Mouse (Mus musculus) urinary bladder, postnatal 4 days (tissue): ENCODE measurements around the gene Syt8.
A peak's percentile ranks its signal among the peaks of the same experiment; 100 is the strongest.

Source experiments
- DNase-seq, 2 experiments: peaks; one replicate each; pipeline ENCODE4 v3.0.0; 2021 to 2022; ENCODE audit warnings: low spot score in 2 of 2

Syt8 gene

GRCm38 (mm10) chr7:142476271-142476670 is 41.6 kb downstream of the Syt8 start:
- no peak for DNase-seq

GRCm38 (mm10) chr7:142476795-142477452 is 42.3 kb downstream of the Syt8 start:
- no peak for DNase-seq

GRCm38 (mm10) chr7:142478001-142478400 is 43.4 kb downstream of the Syt8 start:
- DNase-seq, result no peak

- DNase-seq, result no peak
Measured at GRCm38 (mm10) chr7:142478574-142478973, 43.9 kb downstream of the Syt8 start.

GRCm38 (mm10) chr7:142479307-142479706 is 44.7 kb downstream of the Syt8 start:
- DNase-seq, result no peak

DNA sequence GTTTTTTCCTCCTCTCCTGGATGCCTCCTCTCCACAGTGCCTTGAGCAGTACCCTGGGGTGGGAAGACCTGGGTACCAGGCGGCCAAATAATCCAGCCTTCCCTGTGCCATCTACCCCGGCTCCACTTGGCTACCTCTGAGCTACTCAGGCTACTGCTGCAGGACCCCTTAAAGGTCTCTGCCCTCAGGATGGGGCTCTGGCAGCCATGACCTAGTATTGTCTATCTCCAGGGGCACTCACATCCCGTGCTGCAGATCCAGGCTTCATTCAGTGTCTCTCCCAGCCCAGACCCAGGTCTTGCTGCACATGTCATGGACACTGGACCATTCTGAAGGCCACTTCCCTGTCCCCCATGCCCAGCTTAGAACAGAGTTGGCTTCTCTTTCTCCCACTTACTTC is 45.2 kb downstream of the Syt8 start:
- DNase-seq, result no peak

GRCm38 (mm10) chr7:142480661-142481060 is 46.0 kb downstream of the Syt8 start:
- DNase-seq, result no peak

DNA sequence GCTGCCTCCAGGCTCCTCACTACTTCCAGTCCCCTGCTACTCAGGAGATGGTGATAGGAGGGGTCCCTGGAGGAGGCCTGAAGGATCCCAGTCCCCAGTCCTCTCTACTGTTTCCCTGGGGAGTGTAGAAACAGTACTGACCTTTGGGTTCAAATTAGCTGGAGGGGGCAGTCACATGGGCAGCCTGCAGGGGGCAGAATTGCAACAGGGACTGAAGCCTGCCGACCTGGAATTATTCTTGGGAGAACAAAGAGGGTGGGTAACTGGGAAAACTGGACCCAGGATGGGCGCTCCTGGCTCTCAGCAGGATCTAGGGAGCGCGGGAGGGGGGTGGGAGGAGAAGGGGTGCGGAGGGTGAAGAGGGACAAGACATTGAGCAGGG is 46.5 kb downstream of the Syt8 start:
- DNase-seq, result peak; percentile 63 to 80

DNA sequence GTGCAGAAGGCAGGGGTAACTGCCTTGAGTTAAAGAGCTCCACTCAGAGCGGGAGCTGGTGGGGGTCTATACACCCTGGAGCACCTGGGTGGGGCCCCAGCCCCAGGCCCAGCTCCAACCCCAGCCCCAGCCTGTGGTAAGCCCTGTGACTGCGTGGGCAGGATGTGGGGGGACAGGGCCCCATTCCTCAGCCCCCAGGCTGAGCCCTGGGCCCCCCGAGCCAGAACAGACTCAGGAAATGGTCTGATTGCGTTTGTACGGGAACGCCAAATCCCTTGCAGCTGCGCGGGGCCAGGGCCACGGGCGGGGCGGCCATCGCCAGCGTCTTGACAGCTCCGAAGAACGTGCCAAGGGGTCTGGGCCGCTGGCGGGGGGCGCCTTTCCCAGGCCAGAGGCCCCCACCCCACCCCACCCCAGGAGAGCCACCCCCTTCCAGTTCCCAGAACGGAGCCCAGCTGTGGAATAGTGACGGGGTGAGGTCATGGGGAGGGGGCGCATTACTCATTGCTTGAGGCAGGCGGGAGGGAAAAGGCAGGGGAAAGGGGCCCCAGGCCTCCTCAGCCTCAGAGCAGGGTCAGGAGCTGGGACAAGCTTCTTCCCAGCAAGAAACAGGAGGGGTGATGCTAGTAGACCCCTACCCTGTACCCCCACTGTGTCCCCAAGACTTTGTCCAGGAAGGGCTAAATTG is 47.1 kb downstream of the Syt8 start:
- peak; percentile 82 to 85 for DNase-seq

- DNase-seq, result no peak
Measured at GRCm38 (mm10) chr7:142482256-142482609, 47.6 kb downstream of the Syt8 start.

GRCm38 (mm10) chr7:142483136-142483535 is 48.5 kb downstream of the Syt8 start:
- peak in 1 of 2 experiments; percentile 76 for DNase-seq

- DNase-seq, result no peak
Measured at GRCm38 (mm10) chr7:142484780-142485179, 50.1 kb downstream of the Syt8 start.

DNA sequence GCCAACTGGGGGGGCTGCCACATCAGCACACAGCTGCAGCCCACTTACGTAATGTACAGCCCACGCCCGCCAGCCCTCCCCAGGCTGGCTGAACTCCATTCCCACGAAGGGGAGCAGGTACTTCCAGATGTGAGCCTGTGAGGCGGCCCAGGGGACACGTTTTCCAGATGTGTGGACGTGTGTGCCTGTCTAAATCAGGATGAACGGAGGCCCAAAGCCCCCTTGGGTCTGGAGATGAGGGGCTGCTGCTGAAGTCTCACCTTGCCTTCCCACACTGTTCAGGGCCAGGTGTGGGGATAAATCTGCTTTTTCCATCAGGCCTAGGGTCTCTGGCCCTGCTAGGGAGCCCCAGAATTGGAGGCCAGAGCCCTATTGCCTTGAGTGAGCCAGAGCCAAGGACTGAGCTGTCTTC is 52.1 kb downstream of the Syt8 start:
- DNase-seq, result no peak

- no peak for DNase-seq
Measured at GRCm38 (mm10) chr7:142487341-142487859, 52.8 kb downstream of the Syt8 start.

GRCm38 (mm10) chr7:142488053-142488452 is 53.4 kb downstream of the Syt8 start:
- no peak for DNase-seq
